Mouse (Mus musculus): ENCODE measurements at regions not wholly inside any gene's neighbourhood (a gene's known extent, or its start where the extent isn't known, plus 50 kb on each side); places are given as distances from the start of the nearest gene placed in this dataset.

GRCm38 (mm10) chr4:140401632-140402031, 155.0 kb upstream of the Igsf21 start:
- no peak for DNase-seq

GRCm38 (mm10) chr4:140396548-140396947, 150.0 kb upstream of the Igsf21 start:
- DNase-seq, result peak; percentile 47 to 68

GRCm38 (mm10) chr4:140392290-140392689, 145.7 kb upstream of the Igsf21 start:
- no peak for DNase-seq

- DNase-seq, result no peak
These were observed 144.2 kb upstream of the Igsf21 start for GRCm38 (mm10) chr4:140390684-140391234.

GRCm38 (mm10) chr4:140385686-140386085, 139.1 kb upstream of the Igsf21 start:
- peak in 1 of 2 experiments; percentile 57 for DNase-seq

- DNase-seq, result peak; percentile 66 to 67
These were observed 138.6 kb upstream of the Igsf21 start for GRCm38 (mm10) chr4:140385226-140385625.

GRCm38 (mm10) chr4:140383596-140383995, 137.0 kb upstream of the Igsf21 start:
- DNase-seq, result no peak

- DNase-seq, result peak; percentile 42 to 46
These were observed 134.1 kb upstream of the Igsf21 start for GRCm38 (mm10) chr4:140380733-140381132.

- DNase-seq, result no peak
These were observed 131.4 kb upstream of the Igsf21 start for GRCm38 (mm10) chr4:140377941-140378340.

- DNase-seq, result no peak
These were observed 126.2 kb upstream of the Igsf21 start for GRCm38 (mm10) chr4:140372586-140373325.

GRCm38 (mm10) chr4:140371426-140372213, 125.0 kb upstream of the Igsf21 start:
- DNase-seq, result peak in 1 of 2 experiments; percentile 46

- DNase-seq, result no peak
These were observed 120.5 kb upstream of the Igsf21 start for GRCm38 (mm10) chr4:140366975-140367680.

- peak; percentile 72 to 75 for DNase-seq
These were observed 112.3 kb upstream of the Igsf21 start for GRCm38 (mm10) chr4:140358846-140359245.

GRCm38 (mm10) chr4:140358103-140358502, 111.5 kb upstream of the Igsf21 start:
- peak; percentile 39 to 42 for DNase-seq

- DNase-seq, result peak; percentile 38 to 54
These were observed 108.6 kb upstream of the Igsf21 start for GRCm38 (mm10) chr4:140355144-140355550.

- no peak for DNase-seq
These were observed 102.2 kb upstream of the Igsf21 start for GRCm38 (mm10) chr4:140348802-140349201.

- no peak for DNase-seq
These were observed 83.6 kb upstream of the Igsf21 start for GRCm38 (mm10) chr4:140330138-140330537.

- DNase-seq, result no peak
These were observed 80.3 kb upstream of the Igsf21 start for GRCm38 (mm10) chr4:140326706-140327440.

GRCm38 (mm10) chr4:140325677-140326052, 79.1 kb upstream of the Igsf21 start:
- peak; percentile 40 to 48 for DNase-seq

- DNase-seq, result peak; percentile 67 to 73
These were observed 78.5 kb upstream of the Igsf21 start for GRCm38 (mm10) chr4:140324971-140325676.

GRCm38 (mm10) chr4:140320120-140320921, 73.7 kb upstream of the Igsf21 start:
- DNase-seq, result no peak

Measured in cerebellum, postnatal 14 days (tissue).